Mouse (Mus musculus) skeletal muscle tissue, postnatal 0 days (tissue): ENCODE measurements around the gene Prkcq. TPM values are rescaled to one million over a fixed set of nuclear protein-coding genes. Genes with fewer than 3 reads are reported as not detected.

Experiments
- polyA plus RNA-seq: library from polyadenylated mRNA; unstranded; fragments of >200 nt; fragmentation: Nextera tagmentation; extraction: Ambion mirVana; gene quantifications from 2 replicates; pipeline ENCODE4 v1.2.1, GENCODE M21; 2015

Prkcq gene
- polyA plus RNA-seq = 23.8 and 26.1 TPM in 2 replicates

DNA sequence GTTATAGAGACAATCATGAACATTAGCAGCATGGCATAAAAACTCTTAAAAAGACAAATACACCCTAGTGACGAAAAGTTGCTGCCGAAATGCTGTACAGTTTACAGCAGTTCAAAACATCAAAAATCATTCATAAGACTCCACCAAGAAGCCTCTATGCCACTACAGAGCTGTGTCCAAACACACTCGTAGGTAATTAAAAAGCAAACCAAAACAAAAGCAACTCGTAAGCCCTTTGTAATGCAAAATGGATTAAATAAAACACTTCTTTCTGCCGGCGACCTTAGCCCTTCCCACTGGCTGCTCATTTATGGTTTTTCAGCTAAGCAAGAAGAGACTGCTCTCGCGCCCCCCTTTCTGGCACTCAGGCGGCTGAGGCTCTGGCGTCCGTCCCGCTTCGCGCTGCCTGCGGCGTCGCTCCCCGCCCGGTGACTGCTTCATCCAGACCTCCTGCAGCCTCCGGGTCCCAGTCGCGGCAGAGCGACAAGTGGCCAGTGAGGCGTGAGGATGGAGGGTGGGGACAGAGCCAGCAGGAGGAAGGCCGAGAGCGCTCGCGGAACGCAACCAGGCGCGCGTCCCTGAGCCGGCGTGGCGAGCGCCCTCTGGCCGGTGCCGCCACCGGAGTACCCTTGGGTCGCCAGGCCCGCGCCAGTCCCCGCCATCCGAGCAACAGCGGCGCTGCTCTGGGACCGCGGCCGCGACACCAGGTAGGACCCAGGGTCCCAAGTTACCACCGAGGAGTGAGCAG is at the start of gene Prkcq:
Prkcq (plus strand) TSS at position 355 of the 748 bp plus-strand sequence.

